In the genomic region with DNA sequence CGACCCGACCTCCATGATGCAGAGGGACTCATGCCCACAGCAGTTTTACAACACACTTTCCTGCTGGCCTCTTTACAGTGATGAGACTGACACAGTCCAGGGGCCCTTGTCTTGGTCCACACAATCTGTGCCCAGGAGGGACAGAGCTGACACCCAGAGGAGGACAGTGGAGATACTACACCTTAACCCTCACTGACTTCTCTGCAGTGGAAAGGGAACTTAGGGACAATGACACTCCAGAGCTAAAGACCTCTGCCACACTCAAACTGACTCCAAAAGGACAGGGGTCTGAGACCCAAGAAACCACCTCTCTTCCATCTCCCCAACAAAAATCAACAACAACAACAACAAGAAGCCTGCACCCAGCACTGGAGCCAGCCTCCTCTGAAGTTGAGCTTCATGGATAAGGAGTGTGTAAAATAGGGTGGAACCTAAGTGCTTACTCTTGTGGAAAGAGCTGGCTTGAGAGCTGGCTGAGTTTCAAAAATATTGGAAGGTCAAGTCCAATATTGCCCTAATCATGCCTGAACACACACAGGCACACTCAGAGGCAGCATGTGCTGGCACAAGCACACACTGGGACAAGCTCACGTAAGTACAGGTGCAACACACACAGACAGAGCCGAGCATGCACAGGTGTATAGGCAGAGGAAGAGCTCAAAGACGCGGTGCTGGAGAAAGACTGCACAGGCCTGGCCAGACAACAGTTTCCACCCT, we compare ENCODE assay signal across 8 mouse cellular contexts. TPM values are rescaled to one million over a fixed set of nuclear protein-coding genes. Genes with fewer than 3 reads are reported as not detected.
A peak's percentile ranks its signal among the peaks of the same experiment; 100 is the strongest.
DNase-seq lines count a peak whose midpoint lies in the region; ATAC-seq lines count a peak whose summit lies in the region.

No protein-coding gene starts in this region.

- peaks cover 81% of the 10 kb centered on the region for H3K4me1 ChIP-seq in embryonic facial prominence, embryonic 15.5 days
- H3K4me1 ChIP-seq in intestine, embryonic 15.5 days (replicated peaks), result peaks cover 82% of the 10 kb centered on the region

- WGBS in embryonic facial prominence, embryonic 15.5 days, result 46% methylated on average over 6 of the region's 6 CpGs
- 44% methylated on average over 6 of the region's 6 CpGs for WGBS in intestine, embryonic 15.5 days

- H3K27ac ChIP-seq in embryonic facial prominence, embryonic 15.5 days (replicated peaks), result peak overlapping the region; percentile 44
- peak overlapping the region; percentile 90 for H3K27ac ChIP-seq in intestine, embryonic 15.5 days

- H3K4me3 ChIP-seq in embryonic facial prominence, embryonic 15.5 days (replicated peaks), result no peak overlapping the region
- H3K4me3 ChIP-seq in intestine, embryonic 15.5 days (replicated peaks), result no peak overlapping the region

- H3K27me3 ChIP-seq in embryonic facial prominence, embryonic 15.5 days, result no peaks in the 10 kb centered on the region
- no peaks in the 10 kb centered on the region for H3K27me3 ChIP-seq in intestine, embryonic 15.5 days (replicated peaks)

- H3K4me2 ChIP-seq in embryonic facial prominence, embryonic 15.5 days (replicated peaks), result no peak overlapping the region
- H3K4me2 ChIP-seq in intestine, embryonic 15.5 days (replicated peaks), result peak overlapping the region; percentile 16; the same call in 1 of the 2 replicates

- peak; percentile 45 for DNase-seq in kidney, adult 11 months
- no peak for DNase-seq in kidney, adult 8-10 months
- peak; percentile 69 for DNase-seq in lung, postnatal 36 days
- no peak for DNase-seq in spleen, postnatal 4 days (ENCODE audit: low spot score in 2 of 2)
- no peak for DNase-seq in urinary bladder, postnatal 25 days (ENCODE audit: low spot score)
- no peak for DNase-seq in adrenal gland, postnatal 25 days

- H3K36me3 ChIP-seq in embryonic facial prominence, embryonic 15.5 days, result no peaks in the 10 kb centered on the region
- H3K36me3 ChIP-seq in intestine, embryonic 15.5 days, result no peaks in the 10 kb centered on the region

- no peaks in the 10 kb centered on the region for H3K9me3 ChIP-seq in embryonic facial prominence, embryonic 15.5 days (replicated peaks)
- H3K9me3 ChIP-seq in intestine, embryonic 15.5 days, result no peaks in the 10 kb centered on the region

- H3K9ac ChIP-seq in embryonic facial prominence, embryonic 15.5 days, result no peak overlapping the region
- no peak overlapping the region for H3K9ac ChIP-seq in intestine, embryonic 15.5 days

- ATAC-seq in embryonic facial prominence, embryonic 15.5 days (ENCODE audit: insufficient number of reproducible peaks, low FRiP score, low TSS enrichment, low read depth), result no peak
- ATAC-seq in intestine, embryonic 15.5 days, result no peak

RNA-seq across cellular contexts. Expression of a gene that starts 9.2 kb away (rescaled TPM):
- 31.9 and 40.2 TPM in 2 replicates for polyA plus RNA-seq in embryonic facial prominence, embryonic 15.5 days (2015; fragmentation: Nextera tagmentation; extraction: Ambion mirVana)
- 40.8 and 44.2 TPM in 2 replicates for polyA plus RNA-seq in intestine, embryonic 15.5 days (2015; fragmentation: Nextera tagmentation; extraction: Ambion mirVana)
- total RNA-seq in adrenal gland, postnatal 25 days (2021), result 64.5 and 70.0 TPM in 2 replicates

RNA-seq across cellular contexts. Expression of a gene that starts 43.6 kb away (rescaled TPM):
- 0.32 TPM in 1 of 2 replicates, not detected in the other for polyA plus RNA-seq in embryonic facial prominence, embryonic 15.5 days (2015; fragmentation: Nextera tagmentation; extraction: Ambion mirVana)
- polyA plus RNA-seq in intestine, embryonic 15.5 days (2015; fragmentation: Nextera tagmentation; extraction: Ambion mirVana), result 1,145 and 3,143 TPM in 2 replicates
- total RNA-seq in adrenal gland, postnatal 25 days (2021), result not detected in 2 replicates

Comparison
In these comparisons a context has a peak if more than half of its experiments do, and no peak if none do; other contexts are left out.
1. DNase-seq: peak in kidney, adult 11 months (single experiment) and lung, postnatal 36 days (single experiment); none in kidney, adult 8-10 months (0 of 2), spleen, postnatal 4 days (0 of 2), urinary bladder, postnatal 25 days (single experiment) and adrenal gland, postnatal 25 days (single experiment).
2. RNA of a gene that starts 43.6 kb away (polyA plus RNA-seq): 1,145 to 3,143 TPM in intestine, embryonic 15.5 days; 0.32 TPM in embryonic facial prominence, embryonic 15.5 days; every median in the first group is over 100 times any median in the second.